Mouse (Mus musculus): Measurements from ENCODE around the gene Clps. TPM values are rescaled to one million over a fixed set of nuclear protein-coding genes. Genes with fewer than 3 reads are reported as not detected.

The Clps gene
- polyA plus RNA-seq, 2 experiments: 0.15 TPM; not detected in 1

DNA sequence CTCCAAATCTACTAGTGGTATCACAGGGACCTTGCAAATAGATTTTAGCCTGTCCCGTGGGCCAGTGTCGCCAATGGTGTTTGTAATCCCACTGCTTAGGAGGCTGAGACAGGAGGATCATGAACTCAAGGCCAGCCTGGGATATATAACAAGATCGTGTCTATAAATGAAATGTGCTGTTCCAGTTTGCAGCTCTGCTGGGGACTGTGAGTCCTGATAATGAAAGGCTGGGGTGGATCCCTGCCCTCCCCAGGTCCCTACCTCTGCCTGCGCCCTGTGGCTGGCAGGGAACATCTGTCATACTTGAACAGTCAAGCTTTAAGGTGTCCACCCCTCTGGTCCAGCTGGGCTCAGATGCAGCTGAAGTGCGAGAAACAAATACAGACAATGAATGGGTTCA, 46.0 kb downstream of the Clps start:
- Histone ChIP-seq H3K9me3 (ENCODE audit: control insufficient read depth, low read length) (no peaks in the 10 kb centered on the region), H3K4me2 (replicated peaks; ENCODE audit: low read depth, low read length, severe bottlenecking) (no peak overlapping the region), H3K4me3 (replicated peaks; ENCODE audit: low read length) (no peak overlapping the region), H3K27me3 (ENCODE audit: control insufficient read depth, insufficient read depth, low read length) (no peaks in the 10 kb centered on the region), H3K36me3 (ENCODE audit: control insufficient read depth, insufficient read depth, low read length) (no peaks in the 10 kb centered on the region), H3K9ac (ENCODE audit: low read depth, low read length, severe bottlenecking) (no peak overlapping the region), H3K4me1 (ENCODE audit: control insufficient read depth, insufficient read depth, low read length) (peaks cover 29% of the 10 kb centered on the region), H3K27ac (replicated peaks; ENCODE audit: low read depth, low read length) (no peak overlapping the region)
- no peak for DNase-seq (ENCODE audit: low spot score)
- no peak for TF ChIP-seq POLR2A (IDR thresholded peaks at IDR 0.05; ENCODE audit: borderline replicate concordance, extremely low read depth, insufficient read depth, insufficient read length)
- WGBS: 75% methylated on average over 5 of the region's 5 CpGs
- no peak for ATAC-seq (ENCODE audit: low FRiP score, low read depth)

DNA sequence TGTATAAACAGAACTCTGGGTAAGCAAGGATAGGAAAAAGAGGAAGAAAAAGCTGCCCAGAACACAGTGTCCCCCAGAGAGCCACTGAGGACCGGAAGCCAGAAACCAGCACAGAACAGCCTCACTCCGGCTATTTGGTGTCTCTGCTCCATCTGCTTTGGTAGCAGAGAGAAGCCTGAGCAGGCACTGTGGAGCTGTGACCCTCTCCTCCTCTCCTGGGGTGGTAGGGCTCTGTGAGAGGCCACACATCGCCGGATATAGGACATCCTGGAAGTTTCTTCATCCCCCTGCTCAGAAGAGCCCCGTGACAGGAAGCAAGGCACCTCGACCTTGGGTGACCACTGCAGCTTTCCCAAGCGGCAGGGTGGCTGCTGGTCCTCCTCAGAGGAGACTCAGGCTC, 46.7 kb downstream of the Clps start:
- H3K27me3 ChIP-seq (ENCODE audit: control insufficient read depth, insufficient read depth, low read length): no peaks in the 10 kb centered on the region
- H3K9me3 ChIP-seq (ENCODE audit: control insufficient read depth, low read length): no peaks in the 10 kb centered on the region
- peaks cover 26% of the 10 kb centered on the region for H3K4me1 ChIP-seq (ENCODE audit: control insufficient read depth, insufficient read depth, low read length)
- H3K36me3 ChIP-seq (ENCODE audit: control insufficient read depth, insufficient read depth, low read length): no peaks in the 10 kb centered on the region
- TF ChIP-seq POLR2A (IDR thresholded peaks at IDR 0.05; ENCODE audit: borderline replicate concordance, extremely low read depth, insufficient read depth, insufficient read length): no peak
- no peak overlapping the region for H3K27ac ChIP-seq (replicated peaks; ENCODE audit: low read depth, low read length)
- no peak overlapping the region for H3K9ac ChIP-seq (ENCODE audit: low read depth, low read length, severe bottlenecking)
- no peak overlapping the region for H3K4me3 ChIP-seq (replicated peaks; ENCODE audit: low read length)
- ATAC-seq (ENCODE audit: low FRiP score, low read depth): no peak
- 59% methylated on average over 7 of the region's 7 CpGs for WGBS
- H3K4me2 ChIP-seq (replicated peaks; ENCODE audit: low read depth, low read length, severe bottlenecking): no peak overlapping the region
- no peak for DNase-seq (ENCODE audit: low spot score)

DNA sequence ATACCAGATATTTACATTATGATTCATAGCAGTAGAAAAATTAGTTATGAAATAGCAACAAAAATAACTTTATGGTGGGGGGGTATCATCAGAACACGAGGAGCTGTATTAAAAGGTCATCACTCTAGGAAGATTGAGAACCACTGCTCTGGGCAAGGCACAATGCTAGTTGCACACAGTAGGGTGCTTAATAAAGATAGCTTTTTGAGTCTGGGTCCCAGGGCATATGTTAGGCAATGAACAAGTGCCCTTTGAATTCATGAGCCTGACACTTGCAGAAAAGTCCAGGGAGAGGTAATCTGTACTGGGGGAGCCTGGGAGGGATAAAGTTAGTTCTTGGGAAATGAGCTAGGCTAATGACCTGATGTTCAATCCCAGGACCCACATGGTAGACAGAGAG, 47.2 kb downstream of the Clps start:
- DNase-seq (ENCODE audit: low spot score) (no peak), ATAC-seq (ENCODE audit: low FRiP score, low read depth) (no peak)
- Histone ChIP-seq H3K9ac (ENCODE audit: low read depth, low read length, severe bottlenecking) (no peak overlapping the region), H3K4me1 (ENCODE audit: control insufficient read depth, insufficient read depth, low read length) (peaks cover 21% of the 10 kb centered on the region), H3K9me3 (ENCODE audit: control insufficient read depth, low read length) (no peaks in the 10 kb centered on the region), H3K27ac (replicated peaks; ENCODE audit: low read depth, low read length) (no peak overlapping the region), H3K27me3 (ENCODE audit: control insufficient read depth, insufficient read depth, low read length) (no peaks in the 10 kb centered on the region), H3K4me2 (replicated peaks; ENCODE audit: low read depth, low read length, severe bottlenecking) (no peak overlapping the region), H3K36me3 (ENCODE audit: control insufficient read depth, insufficient read depth, low read length) (no peaks in the 10 kb centered on the region), H3K4me3 (replicated peaks; ENCODE audit: low read length) (no peak overlapping the region)
- 71% methylated on average over 1 of the region's 1 CpGs for WGBS
- no peak for TF ChIP-seq POLR2A (IDR thresholded peaks at IDR 0.05; ENCODE audit: borderline replicate concordance, extremely low read depth, insufficient read depth, insufficient read length)

DNA sequence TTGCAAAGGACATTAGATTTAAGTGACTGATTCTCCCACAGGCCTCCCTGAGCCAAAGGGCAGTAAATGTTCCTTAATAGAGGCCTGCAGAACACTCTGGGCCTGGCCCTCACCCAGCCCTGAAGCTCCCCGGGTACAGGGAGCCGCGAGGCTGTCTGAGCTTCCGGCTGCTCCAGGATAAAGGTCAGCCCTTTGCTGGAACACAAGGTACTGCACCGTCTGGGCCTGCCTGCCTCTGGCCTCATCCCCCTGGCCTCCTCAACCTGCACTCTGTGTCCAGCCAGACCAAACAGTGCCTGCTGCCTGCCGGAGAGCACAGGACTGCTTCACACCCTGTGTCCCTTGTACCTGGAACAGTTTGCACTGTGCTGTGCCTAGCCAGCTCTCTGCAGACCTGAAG, 47.9 kb downstream of the Clps start:
- H3K9ac ChIP-seq (ENCODE audit: low read depth, low read length, severe bottlenecking): 0 out of 2 replicates have a peak overlapping the region, but pooled peaks have one; percentile 25
- ATAC-seq (ENCODE audit: low FRiP score, low read depth) (no peak), DNase-seq (ENCODE audit: low spot score) (no peak)
- H3K27me3 ChIP-seq (ENCODE audit: control insufficient read depth, insufficient read depth, low read length): no peaks in the 10 kb centered on the region
- H3K4me3 ChIP-seq (replicated peaks; ENCODE audit: low read length): no peak overlapping the region
- peaks cover 15% of the 10 kb centered on the region for H3K4me1 ChIP-seq (ENCODE audit: control insufficient read depth, insufficient read depth, low read length)
- no peaks in the 10 kb centered on the region for H3K36me3 ChIP-seq (ENCODE audit: control insufficient read depth, insufficient read depth, low read length)
- no peak for TF ChIP-seq POLR2A (IDR thresholded peaks at IDR 0.05; ENCODE audit: borderline replicate concordance, extremely low read depth, insufficient read depth, insufficient read length)
- no peak overlapping the region for H3K4me2 ChIP-seq (replicated peaks; ENCODE audit: low read depth, low read length, severe bottlenecking)
- H3K9me3 ChIP-seq (ENCODE audit: control insufficient read depth, low read length): no peaks in the 10 kb centered on the region
- 29% methylated on average over 6 of the region's 6 CpGs for WGBS
- no peak overlapping the region for H3K27ac ChIP-seq (replicated peaks; ENCODE audit: low read depth, low read length)

DNA sequence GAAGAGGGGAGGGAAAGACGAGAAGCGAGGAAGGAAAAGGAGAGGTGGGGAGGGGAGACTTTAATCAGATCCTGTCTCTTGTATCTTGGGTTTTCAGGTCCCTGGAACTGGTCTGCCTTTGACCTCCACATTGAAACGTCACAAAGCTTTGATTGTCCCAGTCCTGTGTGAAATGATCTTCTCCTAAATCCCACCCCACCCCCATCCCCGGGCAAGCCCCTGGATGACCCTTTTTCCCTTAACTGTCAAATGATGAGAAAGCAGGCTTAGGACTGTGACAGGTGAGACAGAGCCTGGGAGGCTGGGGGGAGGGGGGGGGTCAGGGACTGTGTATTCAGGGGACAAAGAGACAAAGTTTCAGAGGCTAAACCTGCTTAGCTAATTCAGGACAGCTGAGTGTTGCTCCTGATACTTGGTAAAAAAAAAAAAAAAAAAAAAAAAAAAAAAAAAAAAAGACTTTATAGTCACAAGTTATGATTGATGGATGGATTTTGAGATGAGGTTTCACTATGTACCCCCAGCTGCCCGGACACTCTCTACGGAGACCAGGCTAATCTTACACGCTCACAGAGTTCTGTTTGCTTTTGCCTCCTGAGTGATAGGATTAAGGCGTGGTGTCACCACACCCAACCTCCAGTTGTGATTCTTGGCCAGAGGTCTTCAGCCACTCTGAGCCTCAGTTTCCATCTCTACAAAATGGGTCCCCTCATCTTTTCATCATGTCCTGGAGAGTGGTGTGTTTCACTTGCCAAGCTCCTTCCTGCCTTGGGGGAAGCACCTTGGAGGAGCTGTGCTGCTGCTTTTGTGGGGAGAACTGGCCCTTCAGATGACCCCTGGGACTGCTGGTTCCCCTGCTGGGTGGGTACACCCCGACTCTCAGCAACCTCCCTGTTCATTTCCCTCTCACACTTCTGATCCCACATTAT, 48.7 kb downstream of the Clps start:
- Histone ChIP-seq H3K9me3 (ENCODE audit: control insufficient read depth, low read length) (no peaks in the 10 kb centered on the region), H3K4me3 (replicated peaks; ENCODE audit: low read length) (no peak overlapping the region), H3K9ac (ENCODE audit: low read depth, low read length, severe bottlenecking) (0 out of 2 replicates have a peak overlapping the region, but pooled peaks have one; percentile 25), H3K27me3 (ENCODE audit: control insufficient read depth, insufficient read depth, low read length) (no peaks in the 10 kb centered on the region), H3K4me1 (ENCODE audit: control insufficient read depth, insufficient read depth, low read length) (peaks cover 14% of the 10 kb centered on the region), H3K27ac (replicated peaks; ENCODE audit: low read depth, low read length) (no peak overlapping the region), H3K36me3 (ENCODE audit: control insufficient read depth, insufficient read depth, low read length) (no peaks in the 10 kb centered on the region), H3K4me2 (replicated peaks; ENCODE audit: low read depth, low read length, severe bottlenecking) (no peak overlapping the region)
- ATAC-seq (ENCODE audit: low FRiP score, low read depth) (no peak), DNase-seq (ENCODE audit: low spot score) (no peak)
- TF ChIP-seq POLR2A (IDR thresholded peaks at IDR 0.05; ENCODE audit: borderline replicate concordance, extremely low read depth, insufficient read depth, insufficient read length): no peak
- 46% methylated on average over 9 of the region's 9 CpGs for WGBS
